Mouse (Mus musculus): ENCODE results near the gene Gm20671. TPM values are rescaled to one million over a fixed set of nuclear protein-coding genes. Genes with fewer than 3 reads are reported as not detected.
"Not testable (repeated sequence)": the region's sequence is repeated elsewhere in the genome, so short reads cannot be mapped to it uniquely, and the experiment has no call there.

Gm20671 gene
- polyA plus RNA-seq, 1 experiment from 2014 or later, result not detected

- H3K4me1 ChIP-seq (ENCODE audit: control insufficient read depth, insufficient read depth, low read length); H3K27me3 ChIP-seq (ENCODE audit: control insufficient read depth, insufficient read depth, low read length); H3K9me3 ChIP-seq (replicated peaks; ENCODE audit: control insufficient read depth, low read length); H3K4me3 ChIP-seq (ENCODE audit: low read depth, low read length); H3K9ac ChIP-seq (ENCODE audit: low read depth, low read length); H3K36me3 ChIP-seq (ENCODE audit: control insufficient read depth, insufficient read depth, low read length); H3K27ac ChIP-seq (ENCODE audit: low read depth, low read length); H3K4me2 ChIP-seq: not testable (repeated sequence)
- peak; percentile 57; the same call in 1 of the 2 replicates for ATAC-seq (replicated peaks; ENCODE audit: insufficient number of reproducible peaks, low FRiP score, low TSS enrichment)
- WGBS (ENCODE audit: insufficient replicate concordance), result 97% methylated on average over 6 of the region's 6 CpGs
Observed at GRCm38 (mm10) chr5:32733892-32734291, 93.0 kb downstream of the Gm20671 start.

- 71% methylated on average over 8 of the region's 8 CpGs for WGBS (ENCODE audit: insufficient replicate concordance)
- H3K36me3 ChIP-seq (ENCODE audit: control insufficient read depth, insufficient read depth, low read length), result no peaks in the 10 kb centered on the region
- ATAC-seq (replicated peaks; ENCODE audit: insufficient number of reproducible peaks, low FRiP score, low TSS enrichment), result no peak
- no peak overlapping the region for H3K27ac ChIP-seq (ENCODE audit: low read depth, low read length)
- no peak overlapping the region for H3K4me2 ChIP-seq
- no peak overlapping the region for H3K9ac ChIP-seq (ENCODE audit: low read depth, low read length)
- no peaks in the 10 kb centered on the region for H3K27me3 ChIP-seq (ENCODE audit: control insufficient read depth, insufficient read depth, low read length)
- H3K9me3 ChIP-seq (replicated peaks; ENCODE audit: control insufficient read depth, low read length), result no peaks in the 10 kb centered on the region
- no peaks in the 10 kb centered on the region for H3K4me1 ChIP-seq (ENCODE audit: control insufficient read depth, insufficient read depth, low read length)
- H3K4me3 ChIP-seq (ENCODE audit: low read depth, low read length), result no peak overlapping the region
Observed at GRCm38 (mm10) chr5:32728851-32729250, 98.1 kb downstream of the Gm20671 start.

- Histone ChIP-seq H3K36me3 (ENCODE audit: control insufficient read depth, insufficient read depth, low read length) (no peaks in the 10 kb centered on the region), H3K27me3 (ENCODE audit: control insufficient read depth, insufficient read depth, low read length) (no peaks in the 10 kb centered on the region), H3K4me2 (no peak overlapping the region), H3K9ac (ENCODE audit: low read depth, low read length) (no peak overlapping the region), H3K4me3 (ENCODE audit: low read depth, low read length) (no peak overlapping the region), H3K4me1 (ENCODE audit: control insufficient read depth, insufficient read depth, low read length) (no peaks in the 10 kb centered on the region), H3K27ac (ENCODE audit: low read depth, low read length) (no peak overlapping the region), H3K9me3 (replicated peaks; ENCODE audit: control insufficient read depth, low read length) (no peaks in the 10 kb centered on the region)
- 72% methylated on average over 7 of the region's 7 CpGs for WGBS (ENCODE audit: insufficient replicate concordance)
- ATAC-seq (replicated peaks; ENCODE audit: insufficient number of reproducible peaks, low FRiP score, low TSS enrichment), result no peak
Observed at GRCm38 (mm10) chr5:32728300-32728699, 98.6 kb downstream of the Gm20671 start.

GRCm38 (mm10) chr5:32725397-32725796 is 101.5 kb downstream of the Gm20671 start:
- H3K4me3 ChIP-seq (ENCODE audit: low read depth, low read length); ATAC-seq (replicated peaks; ENCODE audit: insufficient number of reproducible peaks, low FRiP score, low TSS enrichment); H3K27me3 ChIP-seq (ENCODE audit: control insufficient read depth, insufficient read depth, low read length); H3K9ac ChIP-seq (ENCODE audit: low read depth, low read length); H3K9me3 ChIP-seq (replicated peaks; ENCODE audit: control insufficient read depth, low read length); H3K4me1 ChIP-seq (ENCODE audit: control insufficient read depth, insufficient read depth, low read length); H3K36me3 ChIP-seq (ENCODE audit: control insufficient read depth, insufficient read depth, low read length); H3K27ac ChIP-seq (ENCODE audit: low read depth, low read length); H3K4me2 ChIP-seq: not testable (repeated sequence)
- WGBS (ENCODE audit: insufficient replicate concordance), result 72% methylated on average over 3 of the region's 3 CpGs

GRCm38 (mm10) chr5:32723981-32724380 is 102.9 kb downstream of the Gm20671 start:
- H3K27ac ChIP-seq (ENCODE audit: low read depth, low read length), result no peak overlapping the region
- H3K9me3 ChIP-seq (replicated peaks; ENCODE audit: control insufficient read depth, low read length), result no peaks in the 10 kb centered on the region
- no peak overlapping the region for H3K4me2 ChIP-seq
- no peak overlapping the region for H3K9ac ChIP-seq (ENCODE audit: low read depth, low read length)
- H3K4me1 ChIP-seq (ENCODE audit: control insufficient read depth, insufficient read depth, low read length), result no peaks in the 10 kb centered on the region
- no peak overlapping the region for H3K4me3 ChIP-seq (ENCODE audit: low read depth, low read length)
- ATAC-seq (replicated peaks; ENCODE audit: insufficient number of reproducible peaks, low FRiP score, low TSS enrichment), result no peak
- H3K36me3 ChIP-seq (ENCODE audit: control insufficient read depth, insufficient read depth, low read length), result no peaks in the 10 kb centered on the region
- 75% methylated on average over 7 of the region's 7 CpGs for WGBS (ENCODE audit: insufficient replicate concordance)
- no peaks in the 10 kb centered on the region for H3K27me3 ChIP-seq (ENCODE audit: control insufficient read depth, insufficient read depth, low read length)

- H3K27ac ChIP-seq (ENCODE audit: low read depth, low read length); H3K4me3 ChIP-seq (ENCODE audit: low read depth, low read length); H3K9ac ChIP-seq (ENCODE audit: low read depth, low read length); H3K4me2 ChIP-seq; H3K27me3 ChIP-seq (ENCODE audit: control insufficient read depth, insufficient read depth, low read length); H3K9me3 ChIP-seq (replicated peaks; ENCODE audit: control insufficient read depth, low read length); H3K4me1 ChIP-seq (ENCODE audit: control insufficient read depth, insufficient read depth, low read length); H3K36me3 ChIP-seq (ENCODE audit: control insufficient read depth, insufficient read depth, low read length): not testable (repeated sequence)
- 0 out of 2 replicates have a peak, but pooled peaks have one; percentile 67 for ATAC-seq (replicated peaks; ENCODE audit: insufficient number of reproducible peaks, low FRiP score, low TSS enrichment)
- WGBS (ENCODE audit: insufficient replicate concordance), result 70% methylated on average over 8 of the region's 8 CpGs
Observed at GRCm38 (mm10) chr5:32722711-32723110, 104.2 kb downstream of the Gm20671 start.

GRCm38 (mm10) chr5:32722263-32722662 is 104.6 kb downstream of the Gm20671 start:
- Histone ChIP-seq H3K9ac (ENCODE audit: low read depth, low read length) (no peak overlapping the region), H3K27me3 (ENCODE audit: control insufficient read depth, insufficient read depth, low read length) (no peaks in the 10 kb centered on the region), H3K4me2 (no peak overlapping the region), H3K4me3 (ENCODE audit: low read depth, low read length) (no peak overlapping the region), H3K9me3 (replicated peaks; ENCODE audit: control insufficient read depth, low read length) (no peaks in the 10 kb centered on the region), H3K27ac (ENCODE audit: low read depth, low read length) (no peak overlapping the region), H3K36me3 (ENCODE audit: control insufficient read depth, insufficient read depth, low read length) (no peaks in the 10 kb centered on the region), H3K4me1 (ENCODE audit: control insufficient read depth, insufficient read depth, low read length) (no peaks in the 10 kb centered on the region)
- whole genome bisulfite sequencing (ENCODE audit: insufficient replicate concordance), result 63% methylated on average over 7 of the region's 7 CpGs
- ATAC-seq (replicated peaks; ENCODE audit: insufficient number of reproducible peaks, low FRiP score, low TSS enrichment), result no peak

- no peak overlapping the region for H3K9ac ChIP-seq (ENCODE audit: low read depth, low read length)
- WGBS (ENCODE audit: insufficient replicate concordance), result 76% methylated on average over 3 of the region's 3 CpGs
- H3K27ac ChIP-seq (ENCODE audit: low read depth, low read length), result no peak overlapping the region
- no peaks in the 10 kb centered on the region for H3K27me3 ChIP-seq (ENCODE audit: control insufficient read depth, insufficient read depth, low read length)
- no peaks in the 10 kb centered on the region for H3K4me1 ChIP-seq (ENCODE audit: control insufficient read depth, insufficient read depth, low read length)
- no peak for ATAC-seq (replicated peaks; ENCODE audit: insufficient number of reproducible peaks, low FRiP score, low TSS enrichment)
- no peaks in the 10 kb centered on the region for H3K36me3 ChIP-seq (ENCODE audit: control insufficient read depth, insufficient read depth, low read length)
- H3K9me3 ChIP-seq (replicated peaks; ENCODE audit: control insufficient read depth, low read length), result no peaks in the 10 kb centered on the region
- H3K4me2 ChIP-seq, result no peak overlapping the region
- H3K4me3 ChIP-seq (ENCODE audit: low read depth, low read length), result no peak overlapping the region
Observed at GRCm38 (mm10) chr5:32721316-32721715, 105.6 kb downstream of the Gm20671 start.

GRCm38 (mm10) chr5:32720416-32720815 is 106.5 kb downstream of the Gm20671 start:
- no peaks in the 10 kb centered on the region for H3K36me3 ChIP-seq (ENCODE audit: control insufficient read depth, insufficient read depth, low read length)
- no peaks in the 10 kb centered on the region for H3K4me1 ChIP-seq (ENCODE audit: control insufficient read depth, insufficient read depth, low read length)
- no peak overlapping the region for H3K4me2 ChIP-seq
- ATAC-seq (replicated peaks; ENCODE audit: insufficient number of reproducible peaks, low FRiP score, low TSS enrichment), result no peak
- no peak overlapping the region for H3K4me3 ChIP-seq (ENCODE audit: low read depth, low read length)
- no peaks in the 10 kb centered on the region for H3K27me3 ChIP-seq (ENCODE audit: control insufficient read depth, insufficient read depth, low read length)
- no peaks in the 10 kb centered on the region for H3K9me3 ChIP-seq (replicated peaks; ENCODE audit: control insufficient read depth, low read length)
- 87% methylated on average over 9 of the region's 9 CpGs for WGBS (ENCODE audit: insufficient replicate concordance)
- H3K9ac ChIP-seq (ENCODE audit: low read depth, low read length), result no peak overlapping the region
- H3K27ac ChIP-seq (ENCODE audit: low read depth, low read length), result no peak overlapping the region
